Mouse (Mus musculus) heart, embryonic 13.5 days (tissue): Measurements from ENCODE around the gene Pik3ip1. TPM values are rescaled to one million over a fixed set of nuclear protein-coding genes. Genes with fewer than 3 reads are reported as not detected.

ENCODE experiments used
- ATAC-seq: fragments of 200-750 bp; cut with Nextera tagmentation; 2 replicates; pipeline ENCODE4 v1.8.0; 2017; ENCODE audit warnings: moderate TSS enrichment; ENCODE audit not compliant: insufficient number of reproducible peaks, low FRiP score, low TSS enrichment; ENCODE audit errors: extremely low read depth
- H3K27ac ChIP-seq: fragments of 300-500 bp; sonication (generic); replicated peaks from 2 replicates; pipeline ENCODE4 v1.5.1; 2015; ENCODE audit warnings: moderate library complexity, mild to moderate bottlenecking, inconsistent platforms
- H3K27me3 ChIP-seq: fragments of 300-500 bp; sonication (generic); replicated peaks from 2 replicates; pipeline ENCODE4 v1.6.1; 2015; ENCODE audit warnings: mild to moderate bottlenecking, inconsistent platforms
- H3K36me3 ChIP-seq: fragments of 300-500 bp; sonication (generic); 2 replicates; pipeline ENCODE4 v1.6.1; 2015; ENCODE audit warnings: mild to moderate bottlenecking, inconsistent platforms
- H3K4me1 ChIP-seq: fragments of 300-500 bp; sonication (generic); 2 replicates; pipeline ENCODE4 v1.6.1; 2015; ENCODE audit warnings: inconsistent platforms
- H3K4me2 ChIP-seq: fragments of 300-500 bp; sonication (generic); 2 replicates; pipeline ENCODE4 v1.6.1; 2015; ENCODE audit warnings: inconsistent platforms, mild to moderate bottlenecking, moderate library complexity
- H3K4me3 ChIP-seq: fragments of 300-500 bp; sonication (generic); 2 replicates; pipeline ENCODE4 v1.5.1; 2015; ENCODE audit warnings: moderate library complexity, mild to moderate bottlenecking, inconsistent platforms
- H3K9ac ChIP-seq: fragments of 300-500 bp; sonication (generic); 2 replicates; pipeline ENCODE4 v1.6.1; 2015; ENCODE audit warnings: inconsistent platforms, mild to moderate bottlenecking, moderate library complexity
- H3K9me3 ChIP-seq: fragments of 300-500 bp; sonication (generic); 2 replicates; pipeline ENCODE4 v1.6.1; 2016; ENCODE audit warnings: inconsistent platforms
- WGBS: fragments of 180-500 bp; shearing (Covaris S2); methylation state at CpG from one replicate; pipeline ENCODE4 v1.1.7; 2015; ENCODE audit warnings: mixed read lengths; 5-methylcytosine and 5-hydroxymethylcytosine counted together
- polyA plus RNA-seq: library from polyadenylated mRNA; unstranded; fragments of >200 nt; fragmentation: Nextera tagmentation; extraction: Ambion mirVana; gene quantifications from 2 replicates; pipeline ENCODE4 v1.2.1, GENCODE M21; 2015

Pik3ip1 gene
- polyA plus RNA-seq, 1 experiment from 2014 or later: 19.0 TPM

- Histone ChIP-seq H3K4me1 (peaks cover 24% of the 10 kb centered on the region), H3K4me2 (no peak overlapping the region), H3K36me3 (peaks cover 59% of the 10 kb centered on the region), H3K9me3 (no peaks in the 10 kb centered on the region), H3K4me3 (no peak overlapping the region), H3K9ac (no peak overlapping the region), H3K27ac (no peak overlapping the region), H3K27me3 (no peaks in the 10 kb centered on the region)
- ATAC-seq: no peak
- 89% methylated on average over 3 of the region's 3 CpGs for WGBS
These were observed 14.7 kb downstream of the Pik3ip1 start for GRCm38 (mm10) chr11:3344916-3345315.

DNA sequence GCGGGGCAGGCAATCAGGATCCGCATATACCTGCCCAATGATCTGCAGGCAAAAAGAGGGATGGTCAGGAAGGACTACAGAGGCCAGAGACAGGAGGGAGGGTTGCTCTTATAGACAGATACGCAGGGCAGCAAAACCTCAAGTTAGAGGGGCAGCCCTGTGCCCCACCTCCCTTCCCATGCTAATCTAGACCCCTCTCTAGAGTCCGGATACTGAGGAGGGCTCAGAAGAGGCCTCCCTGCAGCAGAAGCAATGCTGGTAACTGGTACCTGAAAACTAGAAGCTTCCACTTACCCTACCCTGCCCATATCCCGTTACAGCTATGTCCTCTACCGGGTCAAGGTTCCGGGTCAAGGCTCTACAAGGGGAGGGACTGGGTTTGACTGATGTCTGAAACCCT, 16.1 kb downstream of the Pik3ip1 start:
- Histone ChIP-seq H3K27me3 (no peaks in the 10 kb centered on the region), H3K27ac (no peak overlapping the region), H3K4me3 (no peak overlapping the region), H3K36me3 (peaks cover 71% of the 10 kb centered on the region), H3K9me3 (no peaks in the 10 kb centered on the region), H3K4me2 (no peak overlapping the region), H3K9ac (no peak overlapping the region), H3K4me1 (peaks cover 24% of the 10 kb centered on the region)
- no peak for ATAC-seq
- 91% methylated on average over 7 of the region's 7 CpGs for WGBS

- Histone ChIP-seq H3K4me1 (peaks cover 24% of the 10 kb centered on the region), H3K9ac (0 out of 2 replicates have a peak overlapping the region, but pooled peaks have one; percentile 24), H3K36me3 (peaks cover 70% of the 10 kb centered on the region), H3K4me2 (no peak overlapping the region), H3K4me3 (no peak overlapping the region), H3K27ac (peak overlapping the region; percentile 76), H3K27me3 (no peaks in the 10 kb centered on the region), H3K9me3 (no peaks in the 10 kb centered on the region)
- no peak for ATAC-seq
- WGBS: 58% methylated on average over 12 of the region's 12 CpGs
These were observed 17.1 kb downstream of the Pik3ip1 start for GRCm38 (mm10) chr11:3347091-3347834.

DNA sequence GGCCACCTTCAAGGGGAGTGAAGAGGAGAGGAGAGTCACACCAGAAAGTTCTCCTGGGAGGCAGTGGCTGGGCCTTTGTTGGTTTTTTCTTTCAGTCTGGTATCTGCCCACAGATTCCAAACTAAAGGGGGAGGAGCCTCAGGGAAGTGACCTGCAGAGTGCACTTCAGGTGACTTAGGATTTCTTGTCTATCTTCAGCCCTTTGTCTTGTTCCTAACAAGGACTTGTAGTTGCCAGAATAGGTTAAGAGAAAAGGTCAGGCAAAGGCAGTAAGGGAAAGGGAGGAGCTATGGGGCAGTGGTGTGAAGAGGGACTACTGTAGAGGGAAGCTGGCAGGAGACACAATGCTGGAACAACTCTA, 17.6 kb downstream of the Pik3ip1 start:
- no peaks in the 10 kb centered on the region for H3K9me3 ChIP-seq
- peaks cover 70% of the 10 kb centered on the region for H3K36me3 ChIP-seq
- no peak overlapping the region for H3K4me3 ChIP-seq
- H3K27me3 ChIP-seq: no peaks in the 10 kb centered on the region
- H3K4me2 ChIP-seq: no peak overlapping the region
- H3K27ac ChIP-seq: peak overlapping the region; percentile 76
- peaks cover 24% of the 10 kb centered on the region for H3K4me1 ChIP-seq
- 0 out of 2 replicates have a peak overlapping the region, but pooled peaks have one; percentile 24 for H3K9ac ChIP-seq
- no peak for ATAC-seq

DNA sequence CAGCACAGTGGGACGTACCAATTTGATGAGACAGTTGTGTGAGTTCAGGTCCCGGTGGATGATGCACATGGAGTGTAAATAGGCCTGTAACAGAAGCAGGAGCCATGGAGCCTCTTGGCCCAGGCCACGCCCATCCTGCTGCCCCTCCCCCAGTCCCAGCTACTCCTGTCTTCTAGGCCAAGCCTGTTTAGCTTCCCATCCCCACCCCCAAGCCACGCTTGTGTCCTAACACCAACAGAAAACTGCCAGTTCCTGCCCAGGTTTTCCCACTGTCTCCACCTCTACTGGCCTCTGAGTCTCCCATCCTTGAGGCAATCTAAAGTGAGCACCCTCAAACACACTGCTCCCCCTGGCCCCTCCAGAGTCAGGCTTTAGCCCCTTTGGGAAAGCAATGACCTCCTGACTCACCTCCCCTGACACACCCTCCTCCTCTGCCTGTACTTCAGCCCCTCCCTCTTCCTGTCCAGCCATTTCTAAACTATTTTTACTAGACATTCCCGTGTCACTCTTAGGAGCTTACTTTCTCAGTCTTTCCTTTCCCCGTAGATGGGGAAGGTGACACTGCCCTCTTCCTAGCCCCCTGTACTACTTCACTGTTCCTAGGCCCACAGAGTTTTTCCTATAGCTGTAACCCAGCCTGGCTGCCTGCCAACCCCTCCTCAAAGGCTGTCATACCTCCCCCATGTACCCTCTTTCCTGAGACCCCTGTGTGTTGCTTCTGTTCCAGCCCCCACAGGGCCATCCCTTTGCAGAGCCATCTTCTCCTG, 18.6 kb downstream of the Pik3ip1 start:
- Histone ChIP-seq H3K4me2 (no peak overlapping the region), H3K36me3 (peaks cover 70% of the 10 kb centered on the region)

DNA sequence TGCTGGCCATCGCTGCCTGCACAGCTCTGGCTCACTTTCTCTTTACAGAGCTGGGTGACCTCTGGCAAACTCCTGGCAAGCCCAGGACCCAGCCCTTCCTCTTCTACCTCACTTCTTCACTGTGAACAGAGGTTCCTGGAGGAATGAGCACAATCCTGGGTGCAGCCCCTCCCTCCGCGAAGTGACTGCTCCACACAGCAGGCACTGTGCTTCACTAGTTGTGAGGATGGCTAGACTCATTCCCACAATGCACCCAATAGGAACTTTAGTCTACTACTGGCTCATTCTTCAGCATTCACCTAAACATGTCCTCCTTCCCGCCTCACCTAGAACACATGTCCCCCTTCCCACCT, 19.1 kb downstream of the Pik3ip1 start:
- Histone ChIP-seq H3K4me3 (no peak overlapping the region), H3K27ac (peak overlapping the region; percentile 76), H3K4me2 (no peak overlapping the region), H3K9me3 (no peaks in the 10 kb centered on the region), H3K4me1 (peaks cover 24% of the 10 kb centered on the region), H3K9ac (peak overlapping the region; percentile 54), H3K36me3 (peaks cover 70% of the 10 kb centered on the region), H3K27me3 (no peaks in the 10 kb centered on the region)
- no peak for ATAC-seq
- 80% methylated on average over 4 of the region's 4 CpGs for WGBS

More for the DNA sequence above, 18.6 kb downstream of the Pik3ip1 start:
- Histone ChIP-seq H3K27ac (peak overlapping the region; percentile 76), H3K4me3 (no peak overlapping the region), H3K9me3 (no peaks in the 10 kb centered on the region), H3K9ac (peak overlapping the region; percentile 54), H3K4me1 (peaks cover 24% of the 10 kb centered on the region), H3K27me3 (no peaks in the 10 kb centered on the region)
- WGBS: 19% methylated on average over 6 of the region's 6 CpGs
- ATAC-seq: peak; percentile 21; the same call in 1 of the 2 replicates

DNA sequence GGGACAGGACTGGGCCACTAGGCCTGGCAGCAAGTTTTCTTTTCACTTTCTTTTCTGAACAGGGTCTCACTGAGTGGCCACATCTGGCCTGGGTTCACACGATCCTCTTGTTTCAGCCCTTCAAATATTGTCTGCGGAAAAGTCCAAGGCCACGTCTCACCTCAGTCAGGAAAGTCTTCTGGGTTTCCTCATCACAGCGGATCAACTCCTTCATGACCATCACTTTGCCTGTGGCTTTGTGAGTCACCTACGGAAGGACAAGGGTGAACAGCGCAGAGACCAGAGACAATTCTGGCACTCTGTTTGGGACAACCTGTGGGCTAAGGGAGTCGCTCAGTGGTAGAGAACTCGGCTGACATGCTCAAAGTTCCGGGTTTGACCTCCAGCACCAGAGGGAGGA, 21.9 kb downstream of the Pik3ip1 start:
- WGBS: 90% methylated on average over 9 of the region's 9 CpGs

GRCm38 (mm10) chr11:3352990-3353585, 22.9 kb downstream of the Pik3ip1 start:
- WGBS: 48% methylated on average over 18 of the region's 18 CpGs
- H3K9ac ChIP-seq: no peak overlapping the region
- H3K4me3 ChIP-seq: no peak overlapping the region
- peaks cover 79% of the 10 kb centered on the region for H3K36me3 ChIP-seq
- H3K27ac ChIP-seq: no peak overlapping the region
- no peak overlapping the region for H3K4me2 ChIP-seq
- no peak for ATAC-seq
- peaks cover 15% of the 10 kb centered on the region for H3K4me1 ChIP-seq
- no peaks in the 10 kb centered on the region for H3K27me3 ChIP-seq
- H3K9me3 ChIP-seq: no peaks in the 10 kb centered on the region

More for the DNA sequence above, 21.9 kb downstream of the Pik3ip1 start:
- H3K4me1 ChIP-seq: peaks cover 24% of the 10 kb centered on the region
- H3K27ac ChIP-seq: no peak overlapping the region
- no peaks in the 10 kb centered on the region for H3K27me3 ChIP-seq
- H3K9ac ChIP-seq: no peak overlapping the region
- no peak overlapping the region for H3K4me3 ChIP-seq
- H3K36me3 ChIP-seq: peaks cover 69% of the 10 kb centered on the region
- no peak for ATAC-seq
- no peak overlapping the region for H3K4me2 ChIP-seq
- no peaks in the 10 kb centered on the region for H3K9me3 ChIP-seq

DNA sequence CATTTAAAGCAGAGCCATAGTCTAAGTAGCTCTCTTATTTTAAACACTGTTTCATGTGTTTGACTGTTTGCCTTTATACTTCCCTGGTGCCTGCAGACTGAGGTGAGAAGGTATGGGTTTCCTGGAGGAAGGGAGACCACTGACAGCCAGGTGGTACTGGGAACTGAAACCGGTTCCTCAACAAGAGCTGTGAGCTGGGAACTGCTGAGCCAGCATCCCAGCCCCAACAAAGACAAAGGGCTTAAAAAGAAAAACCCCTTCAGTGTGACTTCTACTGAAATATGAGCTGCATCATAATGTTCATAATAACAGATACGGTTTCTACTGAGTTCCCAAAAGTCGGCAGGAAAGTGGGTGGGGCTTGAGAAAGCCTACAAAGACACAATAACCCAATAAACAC, 32.7 kb downstream of the Pik3ip1 start:
- no peak overlapping the region for H3K9ac ChIP-seq
- H3K27me3 ChIP-seq: no peaks in the 10 kb centered on the region
- H3K27ac ChIP-seq: no peak overlapping the region
- WGBS: 84% methylated on average over 3 of the region's 3 CpGs
- H3K36me3 ChIP-seq: peaks cover 50% of the 10 kb centered on the region
- ATAC-seq: no peak
- H3K9me3 ChIP-seq: peaks cover 6% of the 10 kb centered on the region; the same call in 1 of the 2 replicates
- H3K4me2 ChIP-seq: no peak overlapping the region
- H3K4me1 ChIP-seq: peaks cover 3% of the 10 kb centered on the region; the same call in 1 of the 2 replicates
- H3K4me3 ChIP-seq: no peak overlapping the region

DNA sequence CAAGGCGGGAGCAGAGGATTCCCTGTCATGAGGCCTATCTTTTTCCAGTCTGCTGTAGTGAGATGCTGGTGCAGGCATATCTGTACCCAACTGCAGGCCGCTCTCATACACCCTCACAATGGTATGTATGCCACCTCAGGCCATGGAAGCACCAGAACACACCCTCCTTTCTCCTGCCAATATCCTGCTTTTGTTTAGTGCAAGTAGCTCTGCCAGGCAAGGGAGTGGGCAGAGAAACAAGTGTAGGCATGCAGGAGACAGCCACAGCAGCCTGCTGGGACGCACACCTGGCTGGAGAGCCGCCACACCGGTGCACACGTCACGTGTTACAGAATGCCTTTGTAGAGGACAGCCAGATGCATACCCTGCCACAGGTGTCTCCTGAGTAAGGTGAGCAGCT, 36.2 kb downstream of the Pik3ip1 start:
- Histone ChIP-seq H3K4me2 (no peak overlapping the region), H3K27me3 (no peaks in the 10 kb centered on the region), H3K9ac (no peak overlapping the region), H3K4me1 (peaks cover 33% of the 10 kb centered on the region), H3K36me3 (peaks cover 20% of the 10 kb centered on the region), H3K9me3 (peaks cover 6% of the 10 kb centered on the region; the same call in 1 of the 2 replicates), H3K4me3 (no peak overlapping the region), H3K27ac (no peak overlapping the region)
- no peak for ATAC-seq
- WGBS: 87% methylated on average over 7 of the region's 7 CpGs

GRCm38 (mm10) chr11:3368983-3369382, 38.8 kb downstream of the Pik3ip1 start:
- 28% methylated on average over 7 of the region's 7 CpGs for WGBS
- H3K4me3 ChIP-seq: peak overlapping the region; percentile 69; the same call in 1 of the 2 replicates
- peak overlapping the region; percentile 85 for H3K4me2 ChIP-seq
- H3K9ac ChIP-seq: peak overlapping the region; percentile 87
- ATAC-seq: no peak
- peaks cover 53% of the 10 kb centered on the region for H3K4me1 ChIP-seq
- no peaks in the 10 kb centered on the region for H3K9me3 ChIP-seq
- H3K27ac ChIP-seq: peak overlapping the region; percentile 85
- H3K36me3 ChIP-seq: peaks cover 2% of the 10 kb centered on the region; the same call in 1 of the 2 replicates
- no peaks in the 10 kb centered on the region for H3K27me3 ChIP-seq
